Mouse (Mus musculus): ENCODE data around the gene Cldn14.

Cldn14 gene

DNA sequence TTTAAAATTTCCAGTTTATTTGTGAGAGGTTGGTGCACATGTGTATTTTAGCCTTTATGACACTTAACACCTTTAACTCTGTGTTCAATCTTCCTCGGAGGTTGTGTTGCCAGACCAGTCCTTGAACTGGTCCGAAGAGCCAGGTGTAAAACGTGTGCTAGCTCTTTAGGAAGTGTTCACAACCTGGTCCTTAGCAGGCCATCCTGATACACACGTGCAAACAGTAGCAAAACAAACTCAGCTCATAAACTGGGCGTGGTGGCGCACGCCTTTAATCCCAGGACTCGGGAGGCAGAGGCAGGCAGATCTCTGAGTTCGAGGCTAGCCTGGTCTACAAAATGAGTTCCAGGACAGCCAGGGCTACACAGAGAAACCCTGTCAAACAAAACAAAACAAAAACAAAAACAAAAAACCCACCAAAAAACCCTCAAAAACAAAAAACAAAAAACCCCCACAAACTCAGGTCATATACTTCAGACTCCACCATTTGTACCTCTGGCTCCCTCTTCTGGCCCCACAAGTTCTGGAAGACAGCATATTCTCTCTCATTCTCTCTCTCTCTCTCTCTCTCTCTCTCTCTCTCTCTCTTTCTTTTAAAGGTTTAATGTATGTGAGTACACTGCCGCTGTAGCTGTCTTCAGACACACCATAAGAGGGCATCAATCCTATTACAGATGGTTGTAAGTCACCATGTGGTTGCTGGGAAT lies 65.7 kb downstream of the Cldn14 start:
- no peak for DNase-seq

DNA sequence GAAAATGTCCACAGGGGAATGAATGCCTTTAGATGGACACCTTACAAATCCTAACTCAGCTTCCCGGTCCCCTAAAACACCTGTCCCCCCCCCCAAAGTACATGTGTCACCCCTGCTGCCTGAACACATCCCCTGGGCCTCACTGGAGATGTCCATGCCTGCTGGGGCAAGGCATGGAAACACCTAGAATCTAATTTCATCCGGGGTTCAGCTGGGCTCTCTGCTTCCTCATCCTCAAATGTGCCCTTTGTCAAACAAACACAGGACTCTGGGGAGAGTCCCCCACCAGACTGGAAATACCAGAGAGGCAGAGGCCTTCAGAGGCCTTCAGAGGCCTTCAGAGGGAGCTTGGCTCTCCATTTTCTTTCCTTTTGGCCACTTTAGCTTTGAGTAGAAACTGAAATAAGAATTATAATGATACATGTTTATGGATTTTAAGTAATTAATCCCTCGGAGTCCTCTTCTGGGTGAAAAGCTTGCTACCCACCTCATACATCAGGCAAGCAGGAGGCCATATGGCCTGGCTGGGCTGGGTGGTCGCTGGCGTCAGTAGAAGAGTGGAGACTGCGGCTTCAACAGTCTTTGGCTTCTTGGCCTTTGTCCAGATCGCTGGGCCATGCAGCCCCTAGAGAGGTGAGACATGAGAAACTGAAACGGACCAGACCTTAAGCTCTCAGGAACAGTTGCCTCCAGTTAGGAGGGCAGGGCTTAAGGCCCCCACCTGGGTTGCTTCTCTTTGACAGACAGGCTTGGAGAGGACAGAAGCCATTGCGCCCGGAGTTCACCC lies 66.7 kb downstream of the Cldn14 start:
- DNase-seq: peak; percentile 68 to 76

DNA sequence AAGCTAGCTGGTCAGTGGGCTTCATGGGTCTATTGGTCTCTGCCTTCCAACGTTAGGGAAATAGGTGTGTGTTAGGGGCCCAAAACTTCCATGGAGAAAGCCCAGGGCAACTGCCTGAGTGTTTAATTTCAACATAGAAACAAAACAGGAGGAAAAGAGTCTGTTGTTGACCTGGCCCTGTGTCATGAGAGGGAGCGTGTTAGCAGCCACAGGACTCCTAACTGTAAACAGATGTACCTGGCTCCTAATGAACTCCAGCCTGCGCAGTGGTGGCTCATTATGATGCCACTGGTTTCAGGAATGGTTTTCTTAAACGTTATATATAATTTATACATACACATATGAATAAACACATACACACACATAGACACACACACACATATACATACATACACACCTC lies 68.7 kb downstream of the Cldn14 start:
- DNase-seq: no peak

DNA sequence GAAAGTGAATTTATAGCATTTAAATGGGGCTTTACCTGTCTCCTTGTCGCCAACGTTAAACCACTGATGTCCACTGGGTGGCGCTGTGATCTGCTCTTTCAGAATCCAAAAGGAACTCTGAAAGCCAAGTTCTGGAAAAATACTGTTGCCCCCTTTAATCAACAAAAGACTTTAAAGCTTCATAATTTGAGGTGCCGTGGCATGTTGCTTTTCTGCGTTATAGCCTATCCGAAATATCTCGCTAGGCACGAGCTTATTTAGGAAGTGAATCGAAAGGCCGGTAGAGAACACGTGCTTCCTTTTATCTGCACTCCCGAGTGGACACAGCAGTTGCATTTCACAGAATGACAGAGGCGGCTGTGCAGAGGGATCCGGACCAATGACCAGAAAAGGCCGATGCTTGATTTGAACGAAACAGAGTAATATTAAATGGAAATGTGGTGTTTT lies 70.2 kb downstream of the Cldn14 start:
- DNase-seq: peak; percentile 90 to 94

DNA sequence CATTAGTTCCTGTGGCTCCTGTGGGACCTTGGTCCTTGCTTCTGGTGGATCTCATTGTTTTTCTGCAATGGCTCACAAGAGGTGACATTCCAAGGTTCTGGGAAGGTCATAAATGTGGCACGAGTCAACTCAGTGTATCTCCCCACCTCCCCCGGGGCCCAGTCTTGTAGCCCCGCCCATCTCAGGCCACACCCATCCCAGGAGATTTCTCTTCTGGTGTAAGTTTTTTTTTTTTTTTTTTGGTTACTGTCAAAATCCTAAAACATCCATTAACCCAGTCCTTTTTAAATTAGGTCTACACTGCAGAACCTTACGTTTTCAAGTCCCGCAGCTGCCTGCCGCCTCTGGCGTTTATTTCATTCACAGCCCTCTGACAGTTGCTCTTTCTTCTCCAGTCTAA lies 73.6 kb downstream of the Cldn14 start:
- no peak for DNase-seq

DNA sequence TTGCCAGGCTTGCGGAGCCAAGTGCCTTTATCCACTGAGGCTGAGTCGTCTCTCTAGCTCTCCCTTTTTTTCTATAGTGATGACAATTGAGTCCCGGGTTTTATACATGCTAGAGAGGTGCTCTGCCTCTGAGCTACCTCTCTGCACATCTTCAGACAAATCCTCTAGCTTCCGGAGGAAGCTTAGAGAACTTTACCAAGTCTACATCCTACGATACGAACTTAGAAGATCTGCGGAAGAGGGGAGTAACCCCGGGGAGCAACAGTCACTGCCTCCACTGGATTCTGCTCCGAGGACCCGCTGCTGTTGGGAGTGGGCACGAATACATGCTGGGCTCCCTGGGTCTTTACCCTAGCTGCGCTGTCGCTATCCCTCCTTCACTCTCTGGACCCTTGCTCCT lies 74.0 kb downstream of the Cldn14 start:
- DNase-seq: no peak

DNA sequence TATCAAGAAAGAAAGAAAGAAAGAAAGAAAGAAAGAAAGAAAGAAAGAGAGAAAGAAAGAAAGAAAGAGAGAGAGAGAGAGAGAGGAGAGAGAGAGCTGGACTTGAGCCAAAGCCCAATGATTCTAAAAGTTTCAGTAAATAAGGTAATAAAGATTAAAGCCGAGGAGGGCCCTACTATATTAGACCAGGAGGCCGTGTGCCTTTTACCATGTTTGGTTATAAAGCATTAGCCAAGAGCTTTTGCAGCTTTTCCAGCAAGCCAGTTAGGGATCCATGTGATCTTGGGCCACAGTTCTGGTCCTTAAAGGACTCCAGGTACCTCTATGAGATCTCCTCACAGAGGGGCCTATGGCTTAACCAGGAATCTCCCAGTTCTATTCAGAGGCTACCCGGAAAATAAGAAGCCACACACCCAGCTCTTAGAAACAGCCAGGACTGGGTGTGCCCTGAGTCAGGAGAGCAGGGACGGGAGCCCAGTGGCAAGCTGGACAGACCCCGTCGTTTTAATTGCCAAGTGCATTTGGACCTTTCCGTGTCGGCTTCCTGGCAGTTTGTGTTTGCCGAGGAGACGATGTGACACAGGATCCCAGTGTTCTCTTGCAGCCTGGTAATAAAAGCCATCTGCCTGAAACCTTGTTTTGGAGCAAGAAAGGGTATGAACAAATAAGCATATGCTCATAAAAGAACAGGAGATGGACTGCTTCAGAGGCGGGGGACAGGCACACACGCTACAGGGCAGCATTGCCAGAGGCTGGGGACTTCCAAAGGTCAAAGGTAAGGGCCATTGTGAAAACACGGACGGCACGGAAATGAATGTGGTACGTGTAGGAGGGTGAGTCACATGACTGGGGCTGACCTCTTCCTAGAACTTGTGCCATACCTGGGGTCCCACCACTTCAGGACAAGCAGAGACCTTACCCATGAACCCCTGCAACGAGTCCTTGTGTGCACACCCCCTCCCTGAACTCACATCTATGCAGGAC lies 76.2 kb downstream of the Cldn14 start:
- DNase-seq: peak; percentile 21 to 38

DNA sequence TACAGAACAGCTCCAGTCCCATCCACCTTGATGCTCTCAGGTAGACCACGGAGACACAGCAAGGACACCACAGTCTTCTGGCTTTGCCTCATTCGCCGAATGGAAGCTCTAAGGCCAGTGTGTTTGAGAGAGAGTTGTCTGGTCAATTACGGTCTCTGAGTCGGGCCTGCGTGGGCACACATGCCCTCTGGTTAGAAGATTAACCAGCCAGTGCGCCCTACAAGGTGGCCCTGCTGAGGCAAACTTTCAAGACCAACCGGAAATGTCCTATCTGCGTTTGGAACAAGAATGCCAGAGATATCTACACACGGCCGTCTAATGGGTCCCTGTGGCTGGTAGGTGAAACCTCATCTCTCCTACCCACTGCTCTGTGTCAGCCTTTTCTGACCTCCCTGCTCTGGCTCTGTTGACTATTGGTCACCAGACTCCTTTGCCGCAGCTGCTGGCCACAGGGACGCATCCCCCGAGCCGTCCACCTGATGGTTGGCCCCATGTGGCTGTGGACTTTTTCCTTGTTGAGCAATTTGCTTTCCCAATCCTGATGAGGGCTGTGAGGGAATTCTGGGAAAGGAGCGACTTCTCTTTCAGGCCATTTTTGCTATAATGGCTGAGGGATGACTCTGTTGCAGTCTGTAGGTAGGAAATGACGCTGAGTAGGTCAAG lies 79.1 kb downstream of the Cldn14 start:
- DNase-seq: no peak

DNA sequence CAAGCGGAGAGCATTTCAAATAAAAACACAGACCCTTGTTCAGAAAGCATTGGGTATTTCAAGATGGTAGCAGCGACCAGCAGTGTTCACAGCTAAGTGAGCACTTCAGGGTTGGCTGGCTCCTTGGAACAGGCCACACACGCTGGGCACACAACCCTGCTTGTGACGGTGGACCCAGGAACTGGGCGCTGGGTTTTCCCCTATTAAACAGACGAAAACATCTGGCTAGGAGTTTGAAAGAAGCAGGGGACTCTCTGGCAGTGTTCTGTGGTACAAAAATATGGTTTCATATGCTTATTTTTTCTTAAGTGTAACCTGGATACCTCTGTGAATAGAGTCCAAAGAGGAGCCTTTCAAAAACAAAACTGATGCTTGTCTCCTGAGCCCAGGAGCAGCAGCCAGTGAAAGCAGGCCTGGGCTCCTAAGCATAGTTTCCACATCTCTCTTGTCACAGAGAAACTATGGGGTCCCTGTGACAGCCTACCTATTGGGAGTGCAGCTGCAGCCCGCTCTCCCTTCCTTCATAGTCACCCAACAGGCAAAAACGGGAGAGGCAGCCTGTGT lies 82.9 kb downstream of the Cldn14 start:
- no peak for DNase-seq

DNA sequence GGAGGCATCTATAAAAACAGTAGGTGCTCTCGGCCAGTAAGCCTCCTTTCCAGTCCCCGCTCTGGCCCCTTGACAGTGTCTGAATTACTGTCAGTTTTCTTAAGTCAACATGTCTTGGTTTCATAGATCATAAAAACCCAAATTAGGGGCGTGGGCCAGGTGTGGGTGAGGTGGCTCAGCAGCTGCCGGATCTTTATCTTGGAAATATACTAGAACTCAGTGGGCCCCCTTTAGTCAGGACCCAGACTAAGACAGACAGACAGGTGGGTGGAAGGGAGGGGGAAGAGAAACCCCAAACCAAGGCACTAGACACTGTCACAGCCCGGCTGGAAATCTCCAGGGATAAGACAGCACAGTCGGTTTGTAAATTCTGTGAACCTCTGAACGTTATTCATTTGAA lies 84.8 kb downstream of the Cldn14 start:
- no peak for DNase-seq

DNA sequence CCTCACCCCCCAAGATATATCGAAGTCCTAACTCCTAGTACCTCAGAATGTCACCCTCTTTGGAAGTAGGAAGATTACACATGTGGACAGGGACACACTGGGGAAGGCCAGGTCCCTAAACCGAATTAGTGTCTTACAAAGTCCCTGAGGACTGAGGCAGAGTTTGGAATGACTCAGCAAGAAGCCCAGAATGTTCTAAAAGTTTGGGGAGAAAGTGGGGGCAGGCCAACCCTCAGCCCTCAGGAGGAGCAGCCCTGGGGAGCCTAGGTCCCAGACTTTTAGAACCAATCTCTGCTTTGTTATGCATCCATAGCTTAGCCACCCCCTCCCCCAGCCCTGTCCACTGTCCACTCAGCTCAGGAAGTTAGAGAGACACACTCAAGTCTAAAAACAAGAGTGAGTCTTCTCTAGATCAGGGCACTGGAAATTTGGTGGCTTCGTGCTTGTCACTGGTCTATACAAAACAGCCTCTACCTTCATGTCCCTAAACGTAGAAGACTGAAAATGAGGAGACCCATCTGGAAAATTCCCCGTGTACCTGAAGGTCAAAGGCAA lies 85.7 kb downstream of the Cldn14 start:
- no peak for DNase-seq

DNA sequence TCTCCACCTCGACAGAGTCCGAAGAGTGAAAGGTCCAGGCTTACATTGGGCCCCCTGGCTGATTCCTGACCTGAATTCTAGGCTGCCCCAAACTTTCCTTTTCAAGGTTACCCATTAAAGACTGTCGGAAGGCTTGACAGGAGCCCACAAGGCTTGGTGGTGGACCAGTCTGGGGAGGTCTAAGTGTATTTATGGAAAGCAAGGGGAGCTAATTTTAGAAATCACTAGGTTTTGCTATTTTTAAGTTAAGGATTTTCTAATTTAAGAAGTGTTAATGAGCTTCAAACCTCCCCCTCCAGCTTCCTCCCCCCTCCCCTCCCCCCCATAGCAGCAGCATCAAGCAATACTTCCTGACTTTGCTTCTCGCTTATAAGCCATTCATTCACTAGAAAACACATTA lies 88.0 kb downstream of the Cldn14 start:
- no peak for DNase-seq

DNA sequence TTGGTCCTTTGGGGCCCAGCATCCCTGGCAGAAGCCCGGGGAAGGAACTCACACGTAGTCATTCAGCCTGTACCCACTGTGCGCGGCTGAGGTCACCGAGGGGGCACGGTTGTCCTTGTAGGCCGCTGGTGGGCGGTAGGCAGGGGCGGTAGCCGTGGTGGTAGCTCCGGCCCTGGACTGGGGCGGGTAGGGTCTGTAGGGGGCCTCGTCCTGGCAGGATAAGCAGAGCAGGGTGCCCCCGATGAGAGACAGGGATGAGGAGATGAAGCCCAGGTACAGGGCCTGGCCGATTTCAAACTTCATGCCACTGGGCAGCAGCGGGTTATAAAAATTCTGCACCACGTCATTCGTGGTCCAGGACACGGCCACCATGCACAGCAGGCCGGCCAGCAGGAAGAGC lies 89.4 kb downstream of the Cldn14 start:
- no peak for DNase-seq

DNA sequence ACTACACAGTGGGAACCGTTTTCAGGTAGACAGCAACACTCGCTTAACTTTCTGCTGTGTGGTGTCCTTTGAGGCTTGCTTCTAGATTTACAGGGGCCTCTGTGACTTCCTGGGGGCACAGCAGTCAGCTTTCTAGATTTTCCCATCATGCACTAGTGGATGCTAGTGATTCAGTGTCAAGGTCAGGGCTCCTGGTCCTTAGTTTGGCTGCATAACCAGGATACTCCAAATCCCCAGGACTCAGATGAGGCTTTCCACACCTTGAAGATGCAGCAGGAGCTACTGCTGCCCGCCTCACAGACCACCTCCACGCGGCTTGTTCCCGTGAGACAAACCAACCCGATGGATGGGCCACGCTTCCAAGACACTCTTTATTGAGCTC lies 90.0 kb downstream of the Cldn14 start:
- DNase-seq: no peak

DNA sequence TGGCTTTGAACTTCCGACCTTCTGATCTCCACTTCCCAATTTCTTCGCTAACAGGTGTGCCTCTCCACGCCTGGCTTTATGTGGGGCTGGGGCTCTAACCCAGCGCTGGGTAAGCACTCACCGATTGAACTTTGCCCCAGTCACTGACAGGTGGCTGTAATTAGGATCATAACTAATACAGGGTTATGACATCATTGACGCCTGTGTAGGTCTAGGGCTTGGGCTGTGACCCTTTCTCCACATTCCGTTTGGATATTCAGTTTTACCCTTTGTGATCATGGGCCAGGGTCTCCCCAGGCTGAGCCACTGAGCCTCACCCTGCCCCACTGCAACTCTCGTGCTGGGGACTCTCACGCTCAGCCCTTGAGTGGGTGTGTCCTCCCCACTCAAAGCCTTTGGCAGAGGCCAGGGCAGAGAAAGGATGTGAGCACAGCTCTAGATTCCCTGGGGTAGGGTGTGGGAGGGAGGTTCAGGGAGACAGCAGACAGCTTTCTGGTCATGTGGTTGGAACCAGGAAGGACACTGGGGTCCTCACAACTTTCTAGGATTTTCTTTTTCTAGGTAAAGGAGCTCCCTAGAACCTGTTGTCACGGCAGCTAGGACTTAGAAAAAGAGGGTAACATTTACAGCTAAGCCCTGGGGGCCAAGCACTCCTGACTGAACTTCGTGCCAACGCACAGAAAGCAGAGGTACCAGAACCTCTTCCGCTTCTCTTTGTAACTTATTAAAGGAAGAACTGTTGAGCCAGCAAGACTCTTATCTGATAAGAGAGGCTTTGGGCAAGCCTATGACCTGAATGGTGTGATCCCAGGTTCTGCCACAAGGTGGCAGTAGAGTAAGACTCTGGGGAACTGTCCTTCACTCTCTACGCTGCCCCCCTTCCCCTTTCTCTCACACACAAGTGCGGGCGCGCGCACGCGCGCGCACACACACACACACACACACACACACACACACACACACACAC lies 90.6 kb downstream of the Cldn14 start:
- DNase-seq: peak; percentile 91 to 95

DNA sequence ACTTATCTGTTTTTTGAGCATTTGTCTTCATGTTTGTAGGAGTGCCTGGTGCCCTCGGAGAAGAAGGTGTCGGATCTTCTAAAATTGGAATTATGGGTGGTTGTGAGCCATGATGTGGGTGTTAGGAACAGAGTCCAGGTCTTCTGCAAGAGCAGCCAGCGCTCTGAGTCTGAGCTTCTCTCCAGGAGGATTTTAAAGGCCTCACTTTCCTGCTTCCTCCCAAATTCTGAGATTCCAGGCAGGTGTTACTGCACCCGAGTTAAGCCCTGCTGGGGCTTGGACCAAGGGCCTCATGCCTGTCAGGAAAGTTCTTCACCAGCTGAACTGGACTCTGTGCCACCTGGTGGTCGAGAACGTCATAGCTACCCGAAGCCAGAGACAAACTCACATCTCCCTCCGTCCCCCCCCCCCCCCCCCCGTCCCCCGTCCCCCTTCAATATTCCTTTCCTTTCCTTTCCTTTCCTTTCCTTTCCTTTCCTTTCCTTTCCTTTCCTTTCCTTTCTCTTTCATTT lies 93.2 kb downstream of the Cldn14 start:
- peak; percentile 53 to 64 for DNase-seq

DNA sequence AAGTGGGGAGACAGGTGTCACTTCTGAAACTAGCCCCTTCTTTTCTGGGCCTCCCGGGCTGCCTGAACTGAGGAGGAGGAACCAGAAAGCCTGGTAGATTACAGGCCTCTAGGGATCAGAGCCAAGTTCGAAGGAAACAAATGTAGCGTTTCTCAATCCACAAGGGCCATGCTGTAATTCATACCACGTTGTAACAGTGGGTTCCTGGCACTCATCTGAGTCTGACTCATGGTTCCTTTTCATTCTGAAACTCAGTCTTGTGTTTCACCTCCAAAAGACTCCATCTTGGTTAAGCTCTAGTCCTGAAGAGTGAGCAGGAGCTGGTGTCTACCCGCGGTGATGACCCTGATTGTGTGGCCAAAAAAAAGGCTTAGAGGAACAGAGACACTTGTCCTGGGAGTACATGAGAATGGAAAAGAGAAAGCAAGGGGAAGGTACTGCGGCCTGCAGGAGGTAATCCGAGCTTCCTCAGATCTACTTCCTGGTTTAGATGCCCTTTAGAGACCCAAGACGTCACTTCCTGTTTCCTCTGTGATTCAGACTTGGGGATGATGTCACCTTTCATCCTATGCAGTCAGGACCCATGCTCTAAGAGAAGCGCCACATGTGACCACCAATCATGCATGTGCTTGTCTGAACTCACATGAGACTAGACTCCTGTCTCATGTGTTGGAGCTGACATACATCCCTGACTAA lies 94.6 kb downstream of the Cldn14 start:
- no peak for DNase-seq

DNA sequence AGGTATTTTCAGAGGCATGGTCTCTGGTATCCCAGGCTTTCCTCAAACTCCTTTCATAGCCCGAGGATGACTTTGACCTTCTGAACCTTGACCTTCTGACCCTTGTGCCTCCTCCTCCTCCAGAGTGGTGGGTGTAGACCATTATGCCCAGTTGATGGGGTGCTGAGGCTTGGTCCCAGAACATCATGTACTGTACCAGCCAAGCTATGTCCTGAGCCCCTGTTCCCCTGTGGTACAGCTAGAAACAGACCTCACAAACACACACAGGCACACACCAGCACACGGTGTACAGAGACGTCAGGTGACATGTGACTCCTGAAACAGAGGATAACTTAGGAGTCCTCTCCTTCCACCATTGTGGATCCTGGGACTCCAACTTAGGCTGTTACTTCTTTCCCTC lies 95.8 kb downstream of the Cldn14 start:
- DNase-seq: no peak

DNA sequence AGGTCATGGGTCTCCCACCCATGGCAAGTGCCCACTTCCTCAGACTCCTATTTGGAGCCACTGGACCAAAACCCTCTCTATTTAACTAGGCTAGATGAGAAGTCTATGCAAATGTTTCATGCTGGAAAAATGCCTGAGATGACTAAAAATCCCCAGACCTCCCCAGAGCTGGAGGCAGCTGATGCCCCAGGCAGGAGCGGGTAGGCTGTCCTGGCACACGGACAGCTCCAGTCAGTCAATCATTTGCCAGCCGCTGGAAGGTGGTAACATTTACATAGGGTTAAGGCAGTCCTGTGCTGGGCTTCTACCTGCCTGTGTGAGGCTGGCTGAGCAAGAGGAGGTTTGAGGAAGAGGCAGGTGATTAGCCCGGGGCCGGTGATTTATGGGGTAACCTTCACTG lies 96.5 kb downstream of the Cldn14 start:
- no peak for DNase-seq

All from cerebellum, postnatal 10 days (tissue).